Mouse (Mus musculus) heart, postnatal 0 days (tissue): Measurements from ENCODE around the gene Cdx2.

Source experiments
- CTCF ChIP-seq: IDR thresholded peaks from 2 replicates; pipeline ENCODE4 v1.5.1; 2016; ENCODE audit warnings: antibody characterized with exemption, control low read depth, low read depth
- EP300 ChIP-seq: IDR thresholded peaks from 2 replicates; pipeline ENCODE4 v1.6.1; 2016; ENCODE audit warnings: antibody characterized with exemption, low read depth

DNA sequence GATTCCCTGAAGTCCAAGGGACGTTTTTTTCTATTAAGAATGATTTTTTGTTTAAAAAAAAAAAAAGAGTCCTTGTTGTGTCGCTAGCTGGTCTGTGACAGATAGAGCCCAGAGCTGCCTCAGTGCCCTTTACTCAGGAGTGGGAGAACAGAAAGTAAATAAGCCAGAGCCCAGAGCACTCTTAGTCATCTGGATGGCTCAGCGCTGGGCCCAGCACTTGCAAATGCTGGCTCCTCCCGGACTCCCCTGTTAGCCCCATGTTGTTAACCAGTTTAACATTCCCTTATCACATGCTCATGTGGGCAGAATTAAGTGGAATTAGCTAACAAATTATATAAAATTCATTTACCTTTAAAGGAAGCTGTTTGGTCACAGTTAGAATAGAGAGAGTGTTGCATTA, 43.1 kb downstream of the Cdx2 start:
- TF ChIP-seq CTCF (no peak), EP300 (no peak)
